Mouse (Mus musculus): ENCODE results near the gene Gm10128.
"Not testable (repeated sequence)": the region's sequence is repeated elsewhere in the genome, so short reads cannot be mapped to it uniquely, and the experiment has no call there.

Gene Gm10128

DNA sequence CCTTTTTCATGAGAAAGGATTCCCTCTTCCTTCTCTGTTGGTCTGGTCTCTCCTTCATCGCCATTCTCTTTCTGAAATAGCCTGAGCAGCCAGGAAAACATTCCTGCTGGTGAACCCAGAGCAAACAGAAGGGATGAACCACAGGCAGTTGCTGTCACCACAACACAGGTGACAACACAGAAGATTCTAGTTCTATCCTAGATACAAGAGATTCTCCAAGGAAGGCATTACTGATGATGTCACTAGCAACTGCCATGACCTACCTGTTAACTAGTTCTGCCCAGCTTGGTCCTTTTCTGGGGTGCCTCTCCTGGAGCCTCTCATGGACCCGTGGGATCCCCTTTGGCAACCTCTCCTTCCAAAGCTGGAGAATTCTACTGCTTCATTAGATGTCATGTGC, at the start of gene Gm10128:
Gene Gm10128 (minus strand): TSS at position 101 of the 400 bp plus-strand sequence.
- DNase-seq (ENCODE audit: low read depth, low spot score) = not testable (repeated sequence)

DNA sequence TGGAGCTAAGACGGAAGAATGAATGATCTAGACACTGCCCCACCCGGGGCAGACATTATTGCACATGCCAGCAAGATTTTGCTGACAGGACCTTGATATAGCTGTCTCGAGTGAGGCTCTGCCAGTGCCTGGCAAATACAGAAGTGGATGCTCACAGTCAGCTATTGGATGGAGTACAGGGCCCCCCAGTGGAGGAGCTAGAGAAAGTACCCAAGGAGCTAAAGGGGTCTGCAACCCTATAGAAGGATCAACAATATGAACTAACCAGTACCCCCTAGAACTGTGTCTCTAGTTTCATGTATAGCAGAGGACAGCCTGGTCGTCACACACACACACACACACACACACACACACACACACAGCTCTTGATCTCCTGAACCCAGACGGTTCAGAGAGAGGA, 37.4 kb upstream of the Gm10128 start:
- DNase-seq (ENCODE audit: low read depth, low spot score) = not testable (repeated sequence)

DNA sequence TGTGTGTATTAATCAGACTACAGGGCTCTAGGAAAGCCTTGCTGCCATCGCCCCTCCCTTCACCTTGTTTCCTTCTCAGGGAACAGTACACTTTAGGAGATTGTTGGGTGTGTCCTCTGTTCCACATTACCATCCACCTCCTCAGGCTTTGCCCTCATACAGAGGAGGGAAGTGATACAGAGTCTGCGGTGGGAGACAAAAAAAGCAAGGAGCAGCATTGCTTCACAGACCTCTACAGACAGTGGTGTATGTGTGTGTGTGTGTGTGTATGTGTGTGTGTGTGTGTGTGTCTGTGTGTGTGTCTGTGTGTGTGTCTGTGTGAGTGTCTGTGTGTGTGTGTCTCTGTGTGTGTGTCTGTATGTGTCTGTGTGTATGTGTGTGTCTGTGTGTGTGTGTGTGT, 18.7 kb upstream of the Gm10128 start:
- not testable (repeated sequence) for DNase-seq (ENCODE audit: low read depth, low spot score)

DNA sequence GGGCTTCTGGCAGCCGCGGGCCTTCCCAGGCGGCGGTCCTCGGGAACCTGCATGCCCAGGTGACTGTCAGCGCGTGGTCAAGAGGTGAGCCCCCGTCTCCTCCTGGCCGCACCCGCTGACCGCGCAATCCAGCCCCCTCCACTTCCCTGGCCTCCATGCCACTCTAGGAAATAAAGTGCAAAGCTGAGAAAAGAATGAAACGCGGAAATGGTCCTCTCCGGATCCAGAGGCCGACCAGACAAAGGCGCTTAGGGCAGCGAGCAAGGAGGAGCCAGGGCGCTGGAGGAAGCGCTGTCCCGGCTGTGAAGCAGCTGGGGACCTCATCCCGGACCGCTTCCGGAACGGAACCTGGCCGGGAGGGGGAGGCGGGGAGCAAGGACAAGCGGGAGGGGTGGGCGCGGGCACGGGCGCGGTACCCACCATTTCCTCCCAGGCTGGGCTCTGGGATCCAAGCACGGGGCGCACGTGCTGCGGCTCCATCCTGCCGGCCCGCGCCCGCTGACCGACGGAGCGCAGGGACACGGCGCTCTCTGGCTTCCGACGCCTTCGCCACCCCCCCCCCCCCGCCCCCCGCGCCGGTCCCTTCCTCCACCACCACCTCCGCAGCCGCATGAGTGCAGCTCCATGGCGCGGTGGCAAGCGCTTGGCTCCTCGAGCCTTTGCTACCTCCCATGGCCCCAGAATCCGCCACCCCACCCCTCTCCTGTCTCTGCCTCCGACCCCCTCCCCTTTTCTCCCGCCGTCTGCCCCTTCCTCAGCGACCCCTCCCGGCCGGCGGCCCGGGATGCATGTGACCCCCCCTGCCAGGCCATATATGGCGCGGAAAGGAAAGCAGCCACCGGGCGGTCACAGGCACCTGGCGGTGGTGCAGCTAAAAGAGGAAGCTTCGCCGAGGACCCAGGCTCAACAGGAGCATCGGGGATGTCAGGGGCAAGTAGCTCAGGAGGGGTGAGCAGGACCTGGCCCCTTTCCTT, 14.6 kb upstream of the Gm10128 start:
- not testable (repeated sequence) for DNase-seq (ENCODE audit: low read depth, low spot score)

DNA sequence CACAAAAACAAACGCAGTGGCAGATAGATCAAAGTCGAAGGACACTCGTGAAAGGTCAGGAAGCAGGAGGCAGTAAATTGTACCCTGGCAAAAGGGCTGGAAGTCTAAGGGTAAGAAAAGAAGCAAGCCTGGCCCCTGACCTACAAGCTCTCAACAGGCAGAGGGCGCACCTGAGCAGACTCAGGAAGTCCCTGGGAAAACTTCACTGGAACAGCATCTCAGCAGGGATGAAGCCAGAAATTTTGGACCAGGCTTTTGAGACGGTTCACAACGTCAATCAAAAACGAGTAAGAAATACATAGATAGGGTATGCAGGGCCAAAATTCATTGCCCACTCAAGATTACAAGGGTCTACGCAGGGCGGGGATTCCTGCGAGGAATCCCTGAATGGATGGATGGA, 13.7 kb upstream of the Gm10128 start:
- DNase-seq (ENCODE audit: low read depth, low spot score) = not testable (repeated sequence)

DNA sequence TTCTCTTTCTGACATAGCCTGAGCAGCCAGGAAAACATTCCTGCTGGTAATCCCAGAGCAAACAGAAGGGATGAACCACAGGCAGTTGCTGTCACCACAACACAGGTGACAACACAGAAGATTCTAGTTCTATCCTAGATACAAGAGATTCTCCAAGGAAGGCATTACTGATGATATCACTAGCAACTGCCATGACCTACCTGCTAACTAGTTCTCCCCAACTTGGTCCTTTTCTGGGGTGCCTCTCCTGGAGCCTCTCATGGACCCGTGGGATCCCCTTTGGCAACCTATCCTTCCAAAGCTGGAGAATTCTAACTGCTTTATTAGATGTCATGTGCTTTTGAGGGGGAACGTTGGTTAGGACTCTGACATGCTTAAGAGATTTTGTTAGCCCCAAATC, 48.3 kb downstream of the Gm10128 start, which contains the start of gene Gm10338:
Gene Gm10338 (minus strand): TSS at position 101 of the 400 bp plus-strand sequence.
- DNase-seq (ENCODE audit: low read depth, low spot score) = not testable (repeated sequence)

Data from A20 (cell line).